In the genomic region with DNA sequence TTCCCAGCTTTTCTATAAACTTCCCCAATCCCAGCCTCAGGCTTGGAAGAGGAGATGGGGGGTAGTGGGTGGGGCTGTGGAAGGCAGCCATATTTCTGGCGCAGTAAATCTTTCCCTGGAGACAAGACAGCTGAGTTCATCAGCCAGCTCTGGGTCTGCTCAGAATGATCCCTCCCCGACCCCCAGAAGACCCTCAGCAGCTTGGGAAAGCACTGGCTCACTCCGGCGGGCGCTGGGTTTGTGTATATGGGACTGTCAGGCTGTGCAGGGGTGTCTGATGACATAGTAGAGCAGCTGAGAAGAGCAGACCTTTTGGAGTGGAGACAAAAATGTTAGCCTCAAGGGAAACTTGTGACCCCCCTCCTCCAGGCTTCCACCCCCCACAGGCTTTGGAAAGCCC, we compare ENCODE assay signal across 13 mouse cellular contexts.
DNase-seq lines count a peak whose midpoint lies in the region; ATAC-seq lines count a peak whose summit lies in the region.
"Had no signal": no experiment of that assay in that cellular context is flagged by ENCODE, and none has a peak within 500 bp of the region (broad histone marks: within the 10 kb centered on the region; RNA-seq: fewer than 3 reads in every experiment).

No protein-coding gene starts in this region.

- no peaks in the 10 kb centered on the region for H3K27me3 ChIP-seq in hindbrain, embryonic 11.5 days (ENCODE audit: control insufficient read depth, insufficient read depth, low read length)
- no peaks in the 10 kb centered on the region for H3K27me3 ChIP-seq in hindbrain, embryonic 16.5 days (replicated peaks; ENCODE audit: control insufficient read depth, insufficient read depth, low read length)
- H3K27me3 ChIP-seq in midbrain, embryonic 10.5 days (ENCODE audit: low read depth, poor library complexity, severe bottlenecking): no peaks in the 10 kb centered on the region
- no peaks in the 10 kb centered on the region for H3K27me3 ChIP-seq in midbrain, embryonic 13.5 days
- no peaks in the 10 kb centered on the region for H3K27me3 ChIP-seq in limb, embryonic 10.5 days (ENCODE audit: low read depth, poor library complexity, severe bottlenecking)
- no peaks in the 10 kb centered on the region for H3K27me3 ChIP-seq in stomach, embryonic 16.5 days (ENCODE audit: control insufficient read depth, insufficient read depth, low read length)
- H3K27me3 ChIP-seq: liver, embryonic 13.5 days had no signal

- no peaks in the 10 kb centered on the region for H3K9me3 ChIP-seq in hindbrain, embryonic 11.5 days (ENCODE audit: control insufficient read depth, low read length)
- no peaks in the 10 kb centered on the region for H3K9me3 ChIP-seq in hindbrain, embryonic 16.5 days (ENCODE audit: control insufficient read depth, low read length)
- H3K9me3 ChIP-seq in midbrain, embryonic 10.5 days (replicated peaks): no peaks in the 10 kb centered on the region
- H3K9me3 ChIP-seq in midbrain, embryonic 13.5 days: no peaks in the 10 kb centered on the region
- no peaks in the 10 kb centered on the region for H3K9me3 ChIP-seq in limb, embryonic 10.5 days (replicated peaks)
- no peaks in the 10 kb centered on the region for H3K9me3 ChIP-seq in stomach, embryonic 16.5 days (replicated peaks; ENCODE audit: control insufficient read depth, low read length)
- H3K9me3 ChIP-seq: liver, embryonic 13.5 days had no signal

- no peak for ATAC-seq in hindbrain, embryonic 11.5 days (ENCODE audit: low FRiP score)
- ATAC-seq in hindbrain, embryonic 16.5 days: no peak
- no peak for ATAC-seq in midbrain, embryonic 13.5 days
- ATAC-seq in stomach, embryonic 16.5 days (ENCODE audit: insufficient read depth, low FRiP score): peak; percentile 85
- ATAC-seq: midbrain, embryonic 16.5 days had no signal

- H3K9ac ChIP-seq in hindbrain, embryonic 11.5 days (ENCODE audit: low read depth, low read length): no peak overlapping the region
- no peak overlapping the region for H3K9ac ChIP-seq in hindbrain, embryonic 16.5 days (ENCODE audit: low read depth, low read length)
- H3K9ac ChIP-seq in midbrain, embryonic 13.5 days (replicated peaks): no peak overlapping the region
- H3K9ac ChIP-seq in stomach, embryonic 16.5 days (ENCODE audit: low read length): no peak overlapping the region
- H3K9ac ChIP-seq: liver, embryonic 13.5 days had no signal

- no peak overlapping the region for H3K4me3 ChIP-seq in hindbrain, embryonic 11.5 days (ENCODE audit: low read depth, low read length)
- no peak overlapping the region for H3K4me3 ChIP-seq in hindbrain, embryonic 16.5 days (ENCODE audit: low read length)
- H3K4me3 ChIP-seq in midbrain, embryonic 10.5 days: no peak overlapping the region
- H3K4me3 ChIP-seq in midbrain, embryonic 13.5 days (replicated peaks): no peak overlapping the region
- H3K4me3 ChIP-seq in limb, embryonic 10.5 days: no peak overlapping the region
- H3K4me3 ChIP-seq in stomach, embryonic 16.5 days (replicated peaks; ENCODE audit: low read length): no peak overlapping the region
- H3K4me3 ChIP-seq: liver, embryonic 13.5 days had no signal

- no peaks in the 10 kb centered on the region for H3K36me3 ChIP-seq in hindbrain, embryonic 11.5 days (ENCODE audit: control insufficient read depth, insufficient read depth, low read length)
- no peaks in the 10 kb centered on the region for H3K36me3 ChIP-seq in hindbrain, embryonic 16.5 days (ENCODE audit: control insufficient read depth, insufficient read depth, low read length)
- H3K36me3 ChIP-seq in midbrain, embryonic 10.5 days: no peaks in the 10 kb centered on the region
- no peaks in the 10 kb centered on the region for H3K36me3 ChIP-seq in midbrain, embryonic 13.5 days
- no peaks in the 10 kb centered on the region for H3K36me3 ChIP-seq in limb, embryonic 10.5 days
- H3K36me3 ChIP-seq in stomach, embryonic 16.5 days (ENCODE audit: control insufficient read depth, insufficient read depth, low read length): no peaks in the 10 kb centered on the region
- H3K36me3 ChIP-seq: liver, embryonic 13.5 days had no signal

- DNase-seq in hindbrain, embryonic 11.5 days (ENCODE audit: low spot score): no peak
- DNase-seq in midbrain, embryonic 10.5 days (ENCODE audit: low spot score): no peak
- DNase-seq in limb, embryonic 10.5 days (ENCODE audit: low spot score): no peak
- DNase-seq in spleen, postnatal 14 days (ENCODE audit: low spot score in 2 of 2): no peak
- DNase-seq in ovary, postnatal 36 days (ENCODE audit: low spot score): no peak
- DNase-seq: cerebellum, adult 9-10 months; heart, postnatal 10 days; layer of hippocampus, adult 9-11 months; liver, embryonic 13.5 days had no signal

- H3K27ac ChIP-seq in hindbrain, embryonic 11.5 days (ENCODE audit: low read depth, low read length): 0 out of 2 replicates have a peak overlapping the region, but pooled peaks have one; percentile 5
- H3K27ac ChIP-seq in hindbrain, embryonic 16.5 days (ENCODE audit: low read depth, low read length): no peak overlapping the region
- peak overlapping the region; percentile 70 for H3K27ac ChIP-seq in midbrain, embryonic 10.5 days (replicated peaks)
- H3K27ac ChIP-seq in midbrain, embryonic 13.5 days: no peak overlapping the region
- peak overlapping the region; percentile 65 for H3K27ac ChIP-seq in limb, embryonic 10.5 days
- peak overlapping the region; percentile 95 for H3K27ac ChIP-seq in stomach, embryonic 16.5 days (ENCODE audit: low read length)
- H3K27ac ChIP-seq: liver, embryonic 13.5 days had no signal

- H3K4me1 ChIP-seq in hindbrain, embryonic 11.5 days (replicated peaks; ENCODE audit: control insufficient read depth, insufficient read depth, low read length): peaks cover 3% of the 10 kb centered on the region; the same call in 1 of the 2 replicates
- peaks cover 15% of the 10 kb centered on the region for H3K4me1 ChIP-seq in hindbrain, embryonic 16.5 days (ENCODE audit: control insufficient read depth, insufficient read depth, low read depth, low read length)
- H3K4me1 ChIP-seq in midbrain, embryonic 10.5 days: peaks cover 73% of the 10 kb centered on the region
- H3K4me1 ChIP-seq in midbrain, embryonic 13.5 days (replicated peaks): peaks cover 31% of the 10 kb centered on the region
- peaks cover 59% of the 10 kb centered on the region for H3K4me1 ChIP-seq in limb, embryonic 10.5 days
- peaks cover 40% of the 10 kb centered on the region for H3K4me1 ChIP-seq in stomach, embryonic 16.5 days (ENCODE audit: control insufficient read depth, insufficient read depth, low read length)
- H3K4me1 ChIP-seq: liver, embryonic 13.5 days had no signal

- 56% methylated on average over 5 of the region's 5 CpGs for WGBS in hindbrain, embryonic 11.5 days
- 59% methylated on average over 5 of the region's 5 CpGs for WGBS in hindbrain, embryonic 16.5 days
- WGBS in midbrain, embryonic 10.5 days: 74% methylated on average over 5 of the region's 5 CpGs
- WGBS in midbrain, embryonic 13.5 days: 78% methylated on average over 5 of the region's 5 CpGs
- WGBS in limb, embryonic 10.5 days: 29% methylated on average over 5 of the region's 5 CpGs
- WGBS in stomach, embryonic 16.5 days: 35% methylated on average over 5 of the region's 5 CpGs

- H3K4me2 ChIP-seq in hindbrain, embryonic 11.5 days (replicated peaks; ENCODE audit: low read depth, low read length): no peak overlapping the region
- H3K4me2 ChIP-seq in hindbrain, embryonic 16.5 days (ENCODE audit: low read length): no peak overlapping the region
- no peak overlapping the region for H3K4me2 ChIP-seq in midbrain, embryonic 13.5 days (replicated peaks)
- no peak overlapping the region for H3K4me2 ChIP-seq in stomach, embryonic 16.5 days (ENCODE audit: low read depth, low read length)
- H3K4me2 ChIP-seq: liver, embryonic 13.5 days had no signal

Comparison
In these comparisons a context has a peak if more than half of its experiments do, and no peak if none do; other contexts are left out.
1. H3K27ac ChIP-seq: peak in hindbrain, embryonic 11.5 days (single experiment), midbrain, embryonic 10.5 days (single experiment), limb, embryonic 10.5 days (single experiment) and stomach, embryonic 16.5 days (single experiment); none in hindbrain, embryonic 16.5 days (single experiment) and midbrain, embryonic 13.5 days (single experiment).